Mouse (Mus musculus): ENCODE results near the gene Stpg3.

- TF ChIP-seq CTCF (IDR thresholded peaks at IDR 0.05; ENCODE audit: low read depth) (no peak), EP300 (IDR thresholded peaks at IDR 0.05; ENCODE audit: low read depth) (no peak)
These were observed 45.8 kb downstream of the Stpg3 start for GRCm38 (mm10) chr2:25168665-25168978.

All from liver, postnatal 0 days (tissue).